Mouse (Mus musculus): ENCODE measurements around the gene Lrrc8a. TPM values are rescaled to one million over a fixed set of nuclear protein-coding genes. Genes with fewer than 3 reads are reported as not detected.

Lrrc8a gene
- total RNA-seq, 1 experiment, result 26.6 TPM

GRCm38 (mm10) chr2:30238906-30239465 is 1.5 kb downstream of the Lrrc8a start:
- Histone ChIP-seq H3K4me3 (ENCODE audit: insufficient read depth in 1 of 2, low read depth in 1 of 2, low read length in 2 of 2, poor library complexity in 1 of 2, severe bottlenecking in 1 of 2) (no peak overlapping the region), H3K36me3 (ENCODE audit: control insufficient read depth, insufficient read depth, low read length, poor library complexity, severe bottlenecking) (peaks cover 9% of the 10 kb centered on the region; the same call in 1 of the 2 replicates), H3K4me1 (ENCODE audit: control insufficient read depth in 2 of 2, insufficient read depth in 2 of 2, low read length in 2 of 2, poor library complexity in 1 of 2) (peaks cover 0 to 11% of the 10 kb centered on the region in 2 experiments; a peak in 1 of 4 replicates), H3K9me3 (ENCODE audit: control insufficient read depth, insufficient read depth, low read depth, low read length) (no peaks in the 10 kb centered on the region), H3K9ac (ENCODE audit: insufficient read depth, low read depth, low read length, poor library complexity, severe bottlenecking) (no peak overlapping the region), H3K27ac (ENCODE audit: insufficient read depth, low read depth, low read length, poor library complexity, severe bottlenecking) (no peak overlapping the region)
- in situ Hi-C loops (cut with MboI; ENCODE audit: low sequenced_read_pairs in 2 of 2, unreplicated experiment in 2 of 2), result no loop called here
- no peak for DNase-seq (ENCODE audit: low read depth, low spot score)
- no peak for TF ChIP-seq ZC3H11A (IDR thresholded peaks at IDR 0.05; ENCODE audit: borderline replicate concordance, low read depth, low read length)
- TF ChIP-seq CHD2 (IDR thresholded peaks at IDR 0.05; ENCODE audit: low read depth, low read length), result no peak
- TF ChIP-seq ZNF384 (IDR thresholded peaks at IDR 0.05; ENCODE audit: low read depth, low read length), result no peak
- no peak for TF ChIP-seq HCFC1 (IDR thresholded peaks at IDR 0.05; ENCODE audit: borderline replicate concordance, insufficient read depth, low read length)
- no peak for TF ChIP-seq MAFK (IDR thresholded peaks at IDR 0.05; ENCODE audit: insufficient read depth, low read depth, low read length)

GRCm38 (mm10) chr2:30239777-30240176 is 2.3 kb downstream of the Lrrc8a start:
- Histone ChIP-seq H3K4me3 (ENCODE audit: insufficient read depth in 1 of 2, low read depth in 1 of 2, low read length in 2 of 2, poor library complexity in 1 of 2, severe bottlenecking in 1 of 2) (no peak overlapping the region), H3K9me3 (ENCODE audit: control insufficient read depth, insufficient read depth, low read depth, low read length) (no peaks in the 10 kb centered on the region), H3K9ac (ENCODE audit: insufficient read depth, low read depth, low read length, poor library complexity, severe bottlenecking) (no peak overlapping the region), H3K36me3 (ENCODE audit: control insufficient read depth, insufficient read depth, low read length, poor library complexity, severe bottlenecking) (peaks cover 9% of the 10 kb centered on the region; the same call in 1 of the 2 replicates), H3K4me1 (ENCODE audit: control insufficient read depth in 2 of 2, insufficient read depth in 2 of 2, low read length in 2 of 2, poor library complexity in 1 of 2) (peaks cover 0 to 15% of the 10 kb centered on the region in 2 experiments; a peak in 1 of 4 replicates), H3K27ac (ENCODE audit: insufficient read depth, low read depth, low read length, poor library complexity, severe bottlenecking) (no peak overlapping the region)
- no peak for TF ChIP-seq HCFC1 (IDR thresholded peaks at IDR 0.05; ENCODE audit: borderline replicate concordance, insufficient read depth, low read length)
- TF ChIP-seq CHD2 (IDR thresholded peaks at IDR 0.05; ENCODE audit: low read depth, low read length), result no peak
- TF ChIP-seq ZNF384 (IDR thresholded peaks at IDR 0.05; ENCODE audit: low read depth, low read length), result no peak
- DNase-seq (ENCODE audit: low read depth, low spot score), result no peak
- in situ Hi-C loops (cut with MboI; ENCODE audit: low sequenced_read_pairs in 2 of 2, unreplicated experiment in 2 of 2), result no loop called here

- Histone ChIP-seq H3K9ac (ENCODE audit: insufficient read depth, low read depth, low read length, poor library complexity, severe bottlenecking) (no peak within 1 kb of the TSS), H3K4me1 (ENCODE audit: control insufficient read depth in 2 of 2, insufficient read depth in 2 of 2, low read length in 2 of 2, poor library complexity in 1 of 2) (peaks cover 0 to 16% of the 10 kb centered on the region in 2 experiments; a peak in 1 of 4 replicates), H3K36me3 (ENCODE audit: control insufficient read depth, insufficient read depth, low read length, poor library complexity, severe bottlenecking) (peaks cover 9% of the 10 kb centered on the region; the same call in 1 of the 2 replicates), H3K27ac (ENCODE audit: insufficient read depth, low read depth, low read length, poor library complexity, severe bottlenecking) (no peak within 1 kb of the TSS), H3K9me3 (ENCODE audit: control insufficient read depth, insufficient read depth, low read depth, low read length) (no peaks in the 10 kb centered on the region), H3K4me3 (ENCODE audit: insufficient read depth in 1 of 2, low read depth in 1 of 2, low read length in 2 of 2, poor library complexity in 1 of 2, severe bottlenecking in 1 of 2) (no peak within 1 kb of the TSS)
- no peak for DNase-seq (ENCODE audit: low read depth, low spot score)
- in situ Hi-C loops (cut with MboI; ENCODE audit: low sequenced_read_pairs in 2 of 2, unreplicated experiment in 2 of 2), result no loop called here
- TF ChIP-seq ZC3H11A (IDR thresholded peaks at IDR 0.05; ENCODE audit: borderline replicate concordance, low read depth, low read length) (no peak), ZNF384 (IDR thresholded peaks at IDR 0.05; ENCODE audit: low read depth, low read length) (no peak)
These were observed 2.8 kb downstream of the Lrrc8a start, which contains the start of gene Gm28035 for GRCm38 (mm10) chr2:30240267-30240666. Gm28035 (plus strand) TSS chr2:30240567.

- no peak for TF ChIP-seq ZC3H11A (IDR thresholded peaks at IDR 0.05; ENCODE audit: borderline replicate concordance, low read depth, low read length)
- no peak for TF ChIP-seq ZNF384 (IDR thresholded peaks at IDR 0.05; ENCODE audit: low read depth, low read length)
- no peak for TF ChIP-seq MAFK (IDR thresholded peaks at IDR 0.05; ENCODE audit: insufficient read depth, low read depth, low read length)
- TF ChIP-seq HCFC1 (IDR thresholded peaks at IDR 0.05; ENCODE audit: borderline replicate concordance, insufficient read depth, low read length), result no peak
- no peak for TF ChIP-seq CHD2 (IDR thresholded peaks at IDR 0.05; ENCODE audit: low read depth, low read length)
- Histone ChIP-seq H3K36me3 (ENCODE audit: control insufficient read depth, insufficient read depth, low read length, poor library complexity, severe bottlenecking) (peaks cover 9% of the 10 kb centered on the region; the same call in 1 of the 2 replicates), H3K4me3 (ENCODE audit: insufficient read depth in 1 of 2, low read depth in 1 of 2, low read length in 2 of 2, poor library complexity in 1 of 2, severe bottlenecking in 1 of 2) (no peak overlapping the region), H3K4me1 (ENCODE audit: control insufficient read depth in 2 of 2, insufficient read depth in 2 of 2, low read length in 2 of 2, poor library complexity in 1 of 2) (peaks cover 0 to 16% of the 10 kb centered on the region in 2 experiments; a peak in 1 of 4 replicates), H3K9me3 (ENCODE audit: control insufficient read depth, insufficient read depth, low read depth, low read length) (no peaks in the 10 kb centered on the region), H3K9ac (ENCODE audit: insufficient read depth, low read depth, low read length, poor library complexity, severe bottlenecking) (no peak overlapping the region), H3K27ac (ENCODE audit: insufficient read depth, low read depth, low read length, poor library complexity, severe bottlenecking) (peak overlapping the region; percentile 82)
- peak; percentile 62 for DNase-seq (ENCODE audit: low read depth, low spot score)
- in situ Hi-C loops (cut with MboI; ENCODE audit: low sequenced_read_pairs in 2 of 2, unreplicated experiment in 2 of 2), result no loop called here
These were observed 5.0 kb downstream of the Lrrc8a start for GRCm38 (mm10) chr2:30242509-30242908.

GRCm38 (mm10) chr2:30243391-30243790 is 5.9 kb downstream of the Lrrc8a start:
- H3K9ac ChIP-seq (ENCODE audit: insufficient read depth, low read depth, low read length, poor library complexity, severe bottlenecking), result no peak overlapping the region
- H3K36me3 ChIP-seq (ENCODE audit: control insufficient read depth, insufficient read depth, low read length, poor library complexity, severe bottlenecking), result peaks cover 12% of the 10 kb centered on the region; the same call in 1 of the 2 replicates
- in situ Hi-C loops (cut with MboI; ENCODE audit: low sequenced_read_pairs in 2 of 2, unreplicated experiment in 2 of 2), result no loop called here
- H3K4me1 ChIP-seq (ENCODE audit: control insufficient read depth in 2 of 2, insufficient read depth in 2 of 2, low read length in 2 of 2, poor library complexity in 1 of 2), result peaks cover 0 to 16% of the 10 kb centered on the region in 2 experiments; a peak in 1 of 4 replicates
- no peak overlapping the region for H3K27ac ChIP-seq (ENCODE audit: insufficient read depth, low read depth, low read length, poor library complexity, severe bottlenecking)
- TF ChIP-seq ZNF384 (IDR thresholded peaks at IDR 0.05; ENCODE audit: low read depth, low read length) (no peak), MAFK (IDR thresholded peaks at IDR 0.05; ENCODE audit: insufficient read depth, low read depth, low read length) (no peak), ZC3H11A (IDR thresholded peaks at IDR 0.05; ENCODE audit: borderline replicate concordance, low read depth, low read length) (no peak)
- DNase-seq (ENCODE audit: low read depth, low spot score), result no peak
- H3K9me3 ChIP-seq (ENCODE audit: control insufficient read depth, insufficient read depth, low read depth, low read length), result no peaks in the 10 kb centered on the region
- no peak overlapping the region for H3K4me3 ChIP-seq (ENCODE audit: insufficient read depth in 1 of 2, low read depth in 1 of 2, low read length in 2 of 2, poor library complexity in 1 of 2, severe bottlenecking in 1 of 2)

All from ES-E14 (cell line).